28 mouse cellular contexts compared by ENCODE assay signal in genomic region chr11:95869442-95869841, GRCm38 (mm10). TPM values are rescaled to one million over a fixed set of nuclear protein-coding genes. Genes with fewer than 3 reads are reported as not detected.
"Had no signal": no experiment of that assay in that cellular context is flagged by ENCODE, and none has a peak within 500 bp of the region (broad histone marks: within the 10 kb centered on the region; RNA-seq: fewer than 3 reads in every experiment).

No protein-coding gene starts in this region.

- H3K4me2 ChIP-seq: limb, embryonic 13.5 days; liver, embryonic 15.5 days; midbrain, embryonic 13.5 days had no signal

- H3K9ac ChIP-seq: limb, embryonic 13.5 days; liver, embryonic 15.5 days; midbrain, embryonic 13.5 days had no signal

- DNase-seq: kidney, adult 2 months; kidney, postnatal 25 days; layer of hippocampus, adult 9-11 months; lung, adult 2 months; lung, postnatal 14 days; lung, postnatal 4 days; right cerebral cortex, postnatal 14 days; spleen, adult 18-20 months; thymus, adult 2 months; thymus, postnatal 14 days had no signal

- H3K27me3 ChIP-seq: limb, embryonic 13.5 days; liver, embryonic 15.5 days; midbrain, embryonic 13.5 days had no signal

- H3K9me3 ChIP-seq: limb, embryonic 10.5 days; limb, embryonic 13.5 days; liver, embryonic 15.5 days; megakaryocyte, embryonic 14.5 days; midbrain, embryonic 10.5 days; midbrain, embryonic 13.5 days had no signal

- H3K4me3 ChIP-seq: layer of hippocampus, adult 2 months; limb, embryonic 10.5 days; limb, embryonic 13.5 days; liver, embryonic 15.5 days; megakaryocyte, embryonic 14.5 days; midbrain, embryonic 10.5 days; midbrain, embryonic 13.5 days had no signal

- H3K27ac ChIP-seq: kidney, postnatal 0 days; layer of hippocampus, adult 2 months; limb, embryonic 10.5 days; limb, embryonic 13.5 days; liver, embryonic 15.5 days; midbrain, embryonic 10.5 days; midbrain, embryonic 13.5 days; stomach, postnatal 0 days had no signal

- H3K4me1 ChIP-seq: limb, embryonic 10.5 days; limb, embryonic 13.5 days; midbrain, embryonic 10.5 days; midbrain, embryonic 13.5 days had no signal

- ATAC-seq: intestine, postnatal 0 days; midbrain, embryonic 13.5 days; midbrain, embryonic 16.5 days had no signal

- H3K36me3 ChIP-seq: limb, embryonic 10.5 days; limb, embryonic 13.5 days; liver, embryonic 15.5 days; midbrain, embryonic 10.5 days; midbrain, embryonic 13.5 days had no signal

RNA-seq across cellular contexts. Expression of gene Phospho1, which starts 45.1 kb away (rescaled TPM):
- polyA plus RNA-seq: kidney, embryonic 14.5 days; kidney, postnatal 0 days; limb, embryonic 10.5 days; midbrain, embryonic 13.5 days; neural tube, embryonic 11.5 days; stomach, embryonic 14.5 days had no signal

RNA-seq across cellular contexts. Expression of gene B4galnt2, which starts 45.2 kb away (rescaled TPM):
- total RNA-seq: layer of hippocampus, adult 2 months; layer of hippocampus, postnatal 25 days; left cerebral cortex, adult 18-20 months; left cerebral cortex, postnatal 25 days had no signal
- polyA plus RNA-seq: lung, adult 2 months; midbrain, embryonic 13.5 days; midbrain, embryonic 16.5 days; neural tube, embryonic 11.5 days; neural tube, embryonic 14.5 days; thymus, adult 2 months had no signal
